Mouse (Mus musculus) CH12.LX (cell line): ENCODE results near the gene Tmem104.

Experiments used
- BHLHE40 ChIP-seq: IDR thresholded peaks from 2 replicates; pipeline ENCODE4 v1.6.1; 2011; ENCODE audit warnings: mild to moderate bottlenecking, low read depth, low read length, improper control_type of control experiment
- CTCF ChIP-seq, 2 experiments: IDR thresholded peaks in 1 of 2; conservative IDR thresholded peaks in 1 of 2; 2 replicates each; pipeline ENCODE4 v1.5.1; 2011 to 2012; ENCODE audit warnings: low read depth in 2 of 2, low read length in 2 of 2, improper control_type of control experiment in 1 of 2, inconsistent platforms in 1 of 2, mild to moderate bottlenecking in 1 of 2, moderate library complexity in 1 of 2
- EP300 ChIP-seq: IDR thresholded peaks from 2 replicates; pipeline ENCODE4 v1.6.1; 2011; ENCODE audit warnings: low read length, improper control_type of control experiment
- MAFK ChIP-seq: IDR thresholded peaks from 2 replicates; pipeline ENCODE4 v1.6.1; 2011; ENCODE audit warnings: low read length, improper control_type of control experiment; ENCODE audit not compliant: insufficient replicate concordance
- NELFE ChIP-seq: IDR thresholded peaks from 2 replicates; pipeline ENCODE4 v1.6.1; 2011; ENCODE audit warnings: low read depth, low read length, improper control_type of control experiment
- PAX5 ChIP-seq: IDR thresholded peaks from 2 replicates; pipeline ENCODE4 v1.6.1; 2012; ENCODE audit warnings: low read length, inconsistent platforms, mixed read lengths
- POLR2A ChIP-seq: IDR thresholded peaks from 2 replicates; pipeline ENCODE4 v1.6.1; 2011; ENCODE audit warnings: low read depth, mild to moderate bottlenecking, improper control_type of control experiment, low read length
- SIN3A ChIP-seq: IDR thresholded peaks from 2 replicates; pipeline ENCODE4 v1.6.1; 2012; ENCODE audit warnings: low read length, improper control_type of control experiment, inconsistent platforms
- TCF12 ChIP-seq: IDR thresholded peaks from 2 replicates; pipeline ENCODE4 v1.6.1; 2014; ENCODE audit warnings: low read depth, mild to moderate bottlenecking, inconsistent platforms, low read length, improper control_type of control experiment
- UBTF ChIP-seq: IDR thresholded peaks from 2 replicates; pipeline ENCODE4 v1.6.1; 2012; ENCODE audit warnings: low read depth, mild to moderate bottlenecking, inconsistent platforms, low read length, improper control_type of control experiment, moderate library complexity
- USF2 ChIP-seq: conservative IDR thresholded peaks from 2 replicates; pipeline ENCODE4 v1.6.1; 2011; ENCODE audit warnings: low read depth, low read length, improper control_type of control experiment
- ZC3H11A ChIP-seq: IDR thresholded peaks from 2 replicates; pipeline ENCODE4 v1.6.1; 2012; ENCODE audit warnings: low read depth, mild to moderate bottlenecking, inconsistent platforms, low read length, improper control_type of control experiment
- ZKSCAN1 ChIP-seq: IDR thresholded peaks from 2 replicates; pipeline ENCODE4 v1.6.1; 2012; ENCODE audit warnings: low read depth, inconsistent platforms, low read length, improper control_type of control experiment, borderline replicate concordance
- ZNF384 ChIP-seq: IDR thresholded peaks from 2 replicates; pipeline ENCODE4 v1.6.1; 2012; ENCODE audit warnings: low read depth, low read length, improper control_type of control experiment, inconsistent platforms

- TF ChIP-seq CTCF (conservative IDR thresholded peaks at IDR 0.05 in 1 of 2, IDR thresholded peaks at IDR 0.05 in 1 of 2; ENCODE audit: low read depth in 2 of 2, low read length in 2 of 2): no peak
- TF ChIP-seq POLR2A: no peak
- TF ChIP-seq BHLHE40: no peak
- TF ChIP-seq UBTF: no peak
- no peak for TF ChIP-seq MAFK
- no peak for TF ChIP-seq ZNF384
- TF ChIP-seq PAX5: no peak
- TF ChIP-seq SIN3A: no peak
- TF ChIP-seq ZC3H11A: no peak
- no peak for TF ChIP-seq USF2
- TF ChIP-seq NELFE: no peak
- TF ChIP-seq ZKSCAN1: no peak
- TF ChIP-seq TCF12: no peak
- TF ChIP-seq EP300: no peak
These were observed 88.7 kb downstream of the Tmem104 start for GRCm38 (mm10) chr11:115275954-115276353.
